Mouse (Mus musculus) ES-Bruce4 (cell line): ENCODE data around the gene Ralb. TPM values are rescaled to one million over a fixed set of nuclear protein-coding genes. Genes with fewer than 3 reads are reported as not detected.

Source experiments
- H3K27ac ChIP-seq: 2 replicates; pipeline ENCODE4 v1.5.1; 2012; ENCODE audit warnings: low read length, inconsistent platforms; ENCODE audit not compliant: insufficient read depth
- H3K27me3 ChIP-seq: 2 replicates; pipeline ENCODE4 v1.6.1; 2012; ENCODE audit warnings: mild to moderate bottlenecking, low read length, inconsistent platforms; ENCODE audit not compliant: control insufficient read depth, poor library complexity, insufficient read depth, severe bottlenecking
- H3K36me3 ChIP-seq: 2 replicates; pipeline ENCODE4 v1.6.1; 2012; ENCODE audit warnings: inconsistent platforms, mild to moderate bottlenecking, low read length, moderate library complexity; ENCODE audit not compliant: control insufficient read depth, poor library complexity, insufficient read depth, severe bottlenecking
- H3K4me1 ChIP-seq: one replicate; pipeline ENCODE4 v1.8.1; 2011; ENCODE audit warnings: low read length; ENCODE audit not compliant: control insufficient read depth, insufficient read depth
- H3K4me3 ChIP-seq: 2 replicates; pipeline ENCODE4 v1.5.1; 2011; ENCODE audit warnings: low read depth, mild to moderate bottlenecking, low read length
- H3K9ac ChIP-seq: 2 replicates; pipeline ENCODE4 v1.6.1; 2012; ENCODE audit warnings: low read depth, mild to moderate bottlenecking, inconsistent platforms; ENCODE audit not compliant: poor library complexity, severe bottlenecking
- H3K9me3 ChIP-seq: replicated peaks from 2 replicates; pipeline ENCODE4 v1.6.1; 2012; ENCODE audit warnings: mild to moderate bottlenecking, low read length, inconsistent platforms; ENCODE audit not compliant: control insufficient read depth, poor library complexity, insufficient read depth, severe bottlenecking
- CTCF ChIP-seq: IDR thresholded peaks from one replicate; pipeline ENCODE4 v1.8.1; 2011; ENCODE audit warnings: low read depth, low read length
- EP300 ChIP-seq: IDR thresholded peaks from 2 replicates; pipeline ENCODE4 v1.6.1; 2011; ENCODE audit warnings: low read depth, low read length; ENCODE audit not compliant: insufficient read depth
- POLR2A ChIP-seq: IDR thresholded peaks from one replicate; pipeline ENCODE4 v1.8.1; 2011; ENCODE audit warnings: low read length; ENCODE audit not compliant: insufficient read depth
- polyA plus RNA-seq: library from polyadenylated mRNA; stranded (reverse); fragments of >200 nt; gene quantifications from 2 replicates; pipeline ENCODE4 v1.2.4, GENCODE M21; 2011; ENCODE audit warnings: low read depth; ENCODE audit not compliant: missing spikeins, insufficient read depth, insufficient read length

Ralb gene
- polyA plus RNA-seq, 1 experiment = 54.8 TPM

- Histone ChIP-seq H3K36me3 (peaks cover 10% of the 10 kb centered on the region), H3K9ac (no peak overlapping the region), H3K27me3 (no peaks in the 10 kb centered on the region), H3K4me1 (peaks cover 4% of the 10 kb centered on the region), H3K9me3 (0 out of 2 replicates have a peak, but pooled peaks cover 4% of the 10 kb centered on the region), H3K4me3 (no peak overlapping the region), H3K27ac (no peak overlapping the region)
- TF ChIP-seq POLR2A (no peak), CTCF (no peak), EP300 (no peak)
Observed at GRCm38 (mm10) chr1:119530941-119531340, 26.3 kb upstream of the Ralb start.

GRCm38 (mm10) chr1:119525689-119526591 is 21.3 kb upstream of the Ralb start, which contains the start of gene Tmem185b:
Tmem185b (plus strand) TSS chr1:119526160.
- Histone ChIP-seq H3K4me1 (peaks cover 4% of the 10 kb centered on the region), H3K9ac (peak within 1 kb of the TSS; percentile 64)
- TF ChIP-seq EP300 = 0 out of 2 replicates have a peak, but pooled peaks have one; percentile 31
- peak; percentile 21 for TF ChIP-seq POLR2A
- no peak for TF ChIP-seq CTCF

GRCm38 (mm10) chr1:119525004-119525444 is 20.4 kb upstream of the Ralb start:
- Histone ChIP-seq H3K9me3 (0 out of 2 replicates have a peak, but pooled peaks cover 4% of the 10 kb centered on the region), H3K9ac (peak overlapping the region; percentile 64), H3K27ac (no peak overlapping the region), H3K4me1 (peaks cover 4% of the 10 kb centered on the region), H3K27me3 (no peaks in the 10 kb centered on the region), H3K4me3 (0 out of 2 replicates have a peak overlapping the region, but pooled peaks have one; percentile 71), H3K36me3 (peaks cover 10% of the 10 kb centered on the region)
- TF ChIP-seq CTCF (no peak), POLR2A (no peak), EP300 (no peak)

More at GRCm38 (mm10) chr1:119525689-119526591, 21.3 kb upstream of the Ralb start, which contains the start of gene Tmem185b:
- H3K27me3 ChIP-seq = no peaks in the 10 kb centered on the region
- H3K27ac ChIP-seq = no peak within 1 kb of the TSS
- H3K9me3 ChIP-seq = 0 out of 2 replicates have a peak, but pooled peaks cover 4% of the 10 kb centered on the region
- peak within 1 kb of the TSS; percentile 71 for H3K4me3 ChIP-seq
- H3K36me3 ChIP-seq = peaks cover 10% of the 10 kb centered on the region

- Histone ChIP-seq H3K4me1 (peaks cover 4% of the 10 kb centered on the region), H3K4me3 (no peak overlapping the region), H3K27me3 (no peaks in the 10 kb centered on the region), H3K27ac (no peak overlapping the region), H3K36me3 (peaks cover 10% of the 10 kb centered on the region), H3K9ac (no peak overlapping the region), H3K9me3 (no peaks in the 10 kb centered on the region)
- no peak for TF ChIP-seq POLR2A
- TF ChIP-seq CTCF = no peak
- TF ChIP-seq EP300 = no peak
Observed at GRCm38 (mm10) chr1:119523826-119524225, 19.2 kb upstream of the Ralb start.

- no peaks in the 10 kb centered on the region for H3K27me3 ChIP-seq
- no peak overlapping the region for H3K9ac ChIP-seq
- no peak for TF ChIP-seq CTCF
- TF ChIP-seq EP300 = no peak
- H3K27ac ChIP-seq = no peak overlapping the region
- H3K36me3 ChIP-seq = peaks cover 9% of the 10 kb centered on the region
- H3K9me3 ChIP-seq = no peaks in the 10 kb centered on the region
- no peak overlapping the region for H3K4me3 ChIP-seq
- H3K4me1 ChIP-seq = peaks cover 4% of the 10 kb centered on the region
Observed at GRCm38 (mm10) chr1:119523369-119523768, 18.8 kb upstream of the Ralb start.

GRCm38 (mm10) chr1:119522726-119523125 is 18.1 kb upstream of the Ralb start:
- Histone ChIP-seq H3K4me1 (peaks cover 4% of the 10 kb centered on the region), H3K9ac (no peak overlapping the region), H3K9me3 (no peaks in the 10 kb centered on the region), H3K36me3 (peaks cover 6% of the 10 kb centered on the region), H3K4me3 (no peak overlapping the region), H3K27ac (no peak overlapping the region), H3K27me3 (no peaks in the 10 kb centered on the region)
- TF ChIP-seq POLR2A (no peak), EP300 (no peak), CTCF (no peak)
